Mouse (Mus musculus): ENCODE results near the gene Pitx2.

- no peak for TF ChIP-seq POLR2A (IDR thresholded peaks at IDR 0.05; ENCODE audit: extremely low read depth, insufficient read depth, low read length)
- no peak for TF ChIP-seq CTCF (IDR thresholded peaks at IDR 0.05; ENCODE audit: extremely low read depth, insufficient read depth, low read length)
These were observed 494 bp upstream of the Pitx2 start for GRCm38 (mm10) chr3:129199160-129199608.

All from cortical plate, adult 2 months (tissue).